Mouse (Mus musculus) duodenum, adult 2 months (tissue): ENCODE results near the gene Map3k21. TPM values are rescaled to one million over a fixed set of nuclear protein-coding genes. Genes with fewer than 3 reads are reported as not detected.

Experiments
- polyA plus RNA-seq: library from polyadenylated mRNA; depleted of rRNA; stranded (reverse); fragments of >200 nt; gene quantifications from 2 replicates; pipeline ENCODE4 v1.2.3, GENCODE M21; 2012; ENCODE audit warnings: low replicate concordance; rRNA removed

Gene Map3k21
- 8.8 and 12.9 TPM in 2 replicates for polyA plus RNA-seq

GRCm38 (mm10) chr8:125910365-125911228, at the start of gene Map3k21:
Gene Map3k21 (plus strand): TSS chr8:125910450.

GRCm38 (mm10) chr8:125897868-125898788, 12.1 kb upstream of the Map3k21 start, which contains the start of gene Pcnx2:
Gene Pcnx2 (minus strand): TSS chr8:125898317.

GRCm38 (mm10) chr8:125995101-125995986, 85.1 kb downstream of the Map3k21 start, which contains the start of gene Kcnk1:
Gene Kcnk1 (plus strand): TSS chr8:125995170.

Other genes with a start within 250 kb of the Map3k21 start
- 0.79 and 0.92 TPM in 2 replicates for gene Map10, start 240.6 kb upstream of the Map3k21 start, polyA plus RNA-seq
- 12.5 and 17.2 TPM in 2 replicates for gene Ntpcr, start 180.5 kb upstream of the Map3k21 start, polyA plus RNA-seq
- gene Pcnx2, start 12.1 kb upstream of the Map3k21 start, polyA plus RNA-seq = 0.14 TPM in 2 replicates
- gene Kcnk1, start 84.7 kb downstream of the Map3k21 start, polyA plus RNA-seq = 25.7 and 57.1 TPM in 2 replicates